In the genomic region with DNA sequence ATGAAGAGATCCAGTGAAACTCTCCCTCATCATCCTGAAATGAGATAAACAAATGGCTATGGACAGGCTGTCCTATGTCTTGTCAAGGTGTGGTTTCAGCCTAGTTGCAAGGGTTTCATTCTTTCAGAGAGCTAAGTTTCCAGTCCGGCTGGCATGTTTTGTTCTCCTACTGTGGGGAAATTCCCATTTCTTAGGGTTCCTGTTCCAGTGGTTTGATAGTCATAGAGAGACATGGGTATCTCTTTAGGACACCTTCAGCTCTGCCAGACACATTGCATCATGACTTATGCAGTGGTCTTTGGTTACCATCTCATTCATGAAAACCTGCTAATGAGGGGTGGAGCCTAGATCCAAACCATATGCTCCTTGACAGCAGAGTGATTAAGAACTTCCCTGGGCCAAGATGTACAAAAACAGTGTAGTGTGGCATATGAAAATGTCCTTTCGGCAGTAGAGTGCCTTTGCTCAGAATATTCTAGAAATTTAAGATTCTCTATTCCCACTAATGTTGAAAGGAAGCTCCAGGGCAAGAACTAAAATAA, we compare ENCODE assay signal across 28 mouse cellular contexts.
A peak's percentile ranks its signal among the peaks of the same experiment; 100 is the strongest.
DNase-seq lines count a peak whose midpoint lies in the region; ATAC-seq and TF ChIP-seq lines count a peak whose summit lies in the region.
"Had no signal": no experiment of that assay in that cellular context is flagged by ENCODE, and none has a peak within 500 bp of the region (broad histone marks: within the 10 kb centered on the region; RNA-seq: fewer than 3 reads in every experiment).

No protein-coding gene starts in this region.

- ATAC-seq in lung, embryonic 14.5 days (ENCODE audit: insufficient read depth) = no peak
- ATAC-seq: forebrain, embryonic 15.5 days; hindbrain, postnatal 0 days; intestine, postnatal 0 days; midbrain, embryonic 16.5 days had no signal

- TF ChIP-seq POLR2A in kidney, adult 2 months (IDR thresholded peaks at IDR 0.05; ENCODE audit: low read depth, low read length) = no peak

- no peak overlapping the region for H3K9ac ChIP-seq in lung, embryonic 14.5 days
- H3K9ac ChIP-seq: embryonic facial prominence, embryonic 12.5 days; forebrain, embryonic 15.5 days; hindbrain, embryonic 12.5 days; limb, embryonic 15.5 days; liver, embryonic 13.5 days; stomach, embryonic 15.5 days had no signal

- H3K4me1 ChIP-seq in kidney, adult 2 months (ENCODE audit: control insufficient read depth, insufficient read depth, low read length) = peaks cover 17% of the 10 kb centered on the region
- peaks cover 20% of the 10 kb centered on the region; the same call in 1 of the 2 replicates for H3K4me1 ChIP-seq in lung, embryonic 14.5 days (ENCODE audit: insufficient read depth)
- H3K4me1 ChIP-seq in embryonic facial prominence, embryonic 10.5 days = peaks cover 28% of the 10 kb centered on the region
- H3K4me1 ChIP-seq: liver, embryonic 13.5 days had no signal

- whole genome bisulfite sequencing in kidney, adult 2 months = 69% methylated on average over 2 of the region's 2 CpGs
- WGBS in lung, embryonic 14.5 days = 71% methylated on average over 2 of the region's 2 CpGs
- WGBS in embryonic facial prominence, embryonic 10.5 days = 89% methylated on average over 2 of the region's 2 CpGs

- H3K27ac ChIP-seq in kidney, adult 2 months (ENCODE audit: insufficient read depth, low read depth, low read length) = peak overlapping the region; percentile 80
- 0 out of 2 replicates have a peak overlapping the region, but pooled peaks have one; percentile 26 for H3K27ac ChIP-seq in lung, embryonic 14.5 days (ENCODE audit: low read depth)
- no peak overlapping the region for H3K27ac ChIP-seq in embryonic facial prominence, embryonic 10.5 days (replicated peaks)
- H3K27ac ChIP-seq: forebrain, embryonic 15.5 days; hindbrain, embryonic 12.5 days; hindbrain, postnatal 0 days; limb, embryonic 15.5 days; liver, embryonic 13.5 days; stomach, embryonic 15.5 days had no signal

- no peaks in the 10 kb centered on the region for H3K9me3 ChIP-seq in lung, embryonic 14.5 days (ENCODE audit: low read depth, low read length)
- no peaks in the 10 kb centered on the region for H3K9me3 ChIP-seq in embryonic facial prominence, embryonic 10.5 days
- H3K9me3 ChIP-seq: embryonic facial prominence, embryonic 12.5 days; forebrain, embryonic 15.5 days; hindbrain, embryonic 12.5 days; limb, embryonic 15.5 days; liver, embryonic 13.5 days; stomach, embryonic 15.5 days had no signal

- H3K4me3 ChIP-seq in kidney, adult 2 months (ENCODE audit: insufficient read depth, low read depth, low read length) = no peak overlapping the region
- H3K4me3 ChIP-seq in lung, embryonic 14.5 days (ENCODE audit: low read depth, low read length) = no peak overlapping the region
- no peak overlapping the region for H3K4me3 ChIP-seq in embryonic facial prominence, embryonic 10.5 days
- H3K4me3 ChIP-seq: embryonic facial prominence, embryonic 12.5 days; forebrain, embryonic 15.5 days; hindbrain, embryonic 12.5 days; layer of hippocampus, adult 2 months; limb, embryonic 15.5 days; liver, embryonic 13.5 days; stomach, embryonic 15.5 days had no signal

- H3K36me3 ChIP-seq in kidney, adult 2 months (ENCODE audit: control insufficient read depth, insufficient read depth, low read length) = no peaks in the 10 kb centered on the region
- H3K36me3 ChIP-seq in lung, embryonic 14.5 days (ENCODE audit: insufficient read depth) = no peaks in the 10 kb centered on the region
- no peaks in the 10 kb centered on the region for H3K36me3 ChIP-seq in embryonic facial prominence, embryonic 10.5 days (replicated peaks)
- H3K36me3 ChIP-seq: embryonic facial prominence, embryonic 12.5 days; forebrain, embryonic 15.5 days; hindbrain, embryonic 12.5 days; limb, embryonic 15.5 days; liver, embryonic 13.5 days; stomach, embryonic 15.5 days had no signal

- DNase-seq in embryo, embryonic 10.5 days (ENCODE audit: low spot score) = peak; percentile 27
- no peak for DNase-seq in embryo, embryonic 11 days
- DNase-seq in kidney, adult 2 months = no peak
- DNase-seq in kidney, adult 8-10 months = no peak
- no peak for DNase-seq in lung, embryonic 14.5 days
- DNase-seq in lung, adult 18-20 months = no peak
- DNase-seq in induced T-regulatory cell, adult 2 months (ENCODE audit: low read depth) = peak; percentile 29
- no peak for DNase-seq in embryonic facial prominence, embryonic 10.5 days (ENCODE audit: low spot score)
- DNase-seq: adrenal gland, postnatal 25 days; cerebellum, adult 18-20 months; gastrocnemius, postnatal 36 days; heart, postnatal 36 days; left cerebral cortex, postnatal 4 days; liver, embryonic 13.5 days; lung, adult 2 months; right cerebral cortex, postnatal 25 days; thymus, postnatal 25 days had no signal

- H3K27me3 ChIP-seq in kidney, adult 2 months (replicated peaks; ENCODE audit: control insufficient read depth, insufficient read depth, low read length) = no peaks in the 10 kb centered on the region
- no peaks in the 10 kb centered on the region for H3K27me3 ChIP-seq in lung, embryonic 14.5 days (ENCODE audit: insufficient read depth, low read length)
- no peaks in the 10 kb centered on the region for H3K27me3 ChIP-seq in embryonic facial prominence, embryonic 10.5 days (replicated peaks; ENCODE audit: low read depth, poor library complexity, severe bottlenecking)
- H3K27me3 ChIP-seq: embryonic facial prominence, embryonic 12.5 days; forebrain, embryonic 15.5 days; hindbrain, embryonic 12.5 days; limb, embryonic 15.5 days; liver, embryonic 13.5 days; stomach, embryonic 15.5 days had no signal

- no peak for TF ChIP-seq CTCF in kidney, adult 2 months (conservative IDR thresholded peaks at IDR 0.05; ENCODE audit: insufficient read depth, insufficient read length, low read depth, low read length)
- TF ChIP-seq CTCF in lung, embryonic 14.5 days (IDR thresholded peaks at IDR 0.05; ENCODE audit: low read depth) = no peak

- H3K4me2 ChIP-seq in lung, embryonic 14.5 days = no peak overlapping the region
- H3K4me2 ChIP-seq: embryonic facial prominence, embryonic 12.5 days; forebrain, embryonic 15.5 days; heart, embryonic 11.5 days; hindbrain, embryonic 12.5 days; limb, embryonic 15.5 days; liver, embryonic 13.5 days; midbrain, embryonic 11.5 days; stomach, embryonic 15.5 days had no signal

Comparison
In these comparisons a context has a peak if more than half of its experiments do, and no peak if none do; other contexts are left out.
1. DNase-seq: peak in embryo, embryonic 10.5 days (single experiment) and induced T-regulatory cell, adult 2 months (single experiment); none in embryo, embryonic 11 days (single experiment), kidney, adult 2 months (single experiment), kidney, adult 8-10 months (0 of 2), lung, embryonic 14.5 days (single experiment), lung, adult 18-20 months (0 of 2) and embryonic facial prominence, embryonic 10.5 days (single experiment).